Comparison of ENCODE assay signal across 8 mouse cellular contexts in genomic region chr3:89872209-89872608, GRCm38 (mm10). TPM values are rescaled to one million over a fixed set of nuclear protein-coding genes. Genes with fewer than 3 reads are reported as not detected.
A peak's percentile ranks its signal among the peaks of the same experiment; 100 is the strongest.
DNase-seq lines count a peak whose midpoint lies in the region; ATAC-seq lines count a peak whose summit lies in the region.

No protein-coding gene starts in this region.

- no peaks in the 10 kb centered on the region for H3K36me3 ChIP-seq in kidney, embryonic 14.5 days (ENCODE audit: control insufficient read depth, insufficient read depth, low read length)
- no peaks in the 10 kb centered on the region for H3K36me3 ChIP-seq in forebrain, embryonic 10.5 days (replicated peaks)

- ATAC-seq in kidney, embryonic 14.5 days (ENCODE audit: low FRiP score, low TSS enrichment) = peak; percentile 24; the same call in 1 of the 2 replicates
- ATAC-seq in megakaryocyte, adult 5-6 weeks (ENCODE audit: poor library complexity, severe bottlenecking) = peak; percentile 60

- H3K4me2 ChIP-seq in kidney, embryonic 14.5 days (replicated peaks; ENCODE audit: low read depth, low read length) = no peak overlapping the region

- no peak overlapping the region for H3K27ac ChIP-seq in kidney, embryonic 14.5 days (ENCODE audit: low read depth, low read length)
- H3K27ac ChIP-seq in forebrain, embryonic 10.5 days = no peak overlapping the region

- no peak overlapping the region for H3K4me3 ChIP-seq in kidney, embryonic 14.5 days (ENCODE audit: low read length)
- H3K4me3 ChIP-seq in forebrain, embryonic 10.5 days = no peak overlapping the region

- no peaks in the 10 kb centered on the region for H3K27me3 ChIP-seq in kidney, embryonic 14.5 days (ENCODE audit: control insufficient read depth, insufficient read depth, low read length)
- H3K27me3 ChIP-seq in forebrain, embryonic 10.5 days (ENCODE audit: poor library complexity, severe bottlenecking) = peaks cover 41% of the 10 kb centered on the region

- peaks cover 10% of the 10 kb centered on the region; the same call in 1 of the 2 replicates for H3K4me1 ChIP-seq in kidney, embryonic 14.5 days (ENCODE audit: control insufficient read depth, insufficient read depth, low read length)
- peaks cover 24% of the 10 kb centered on the region for H3K4me1 ChIP-seq in forebrain, embryonic 10.5 days

- intact Hi-C loops in gastrocnemius, postnatal 36 days (cut with DNase I) = no loop called here

- DNase-seq in spleen, adult 12 weeks (ENCODE audit: low spot score) = peak; percentile 46
- DNase-seq in spleen, postnatal 14 days (ENCODE audit: low spot score in 2 of 2) = no peak
- no peak for DNase-seq in forebrain, embryonic 10.5 days (ENCODE audit: extremely low spot score, low spot score)
- DNase-seq in gastrocnemius, postnatal 36 days = no peak
- no peak for DNase-seq in layer of hippocampus, adult 8-10 months (ENCODE audit: low spot score in 2 of 2)
- DNase-seq in cerebellum, adult 11-12 months = no peak

- no peaks in the 10 kb centered on the region; the same call in 1 of the 2 replicates for H3K9me3 ChIP-seq in kidney, embryonic 14.5 days (ENCODE audit: control insufficient read depth, low read length)
- H3K9me3 ChIP-seq in forebrain, embryonic 10.5 days = peaks cover 5% of the 10 kb centered on the region; the same call in 1 of the 2 replicates

- WGBS in kidney, embryonic 14.5 days = 64% methylated on average over 7 of the region's 7 CpGs
- WGBS in forebrain, embryonic 10.5 days = 93% methylated on average over 7 of the region's 7 CpGs

- no peak overlapping the region for H3K9ac ChIP-seq in kidney, embryonic 14.5 days (ENCODE audit: low read depth, low read length)

RNA-seq across cellular contexts. Expression of gene Il6ra, which starts 40.8 kb away (rescaled TPM):
- polyA plus RNA-seq in kidney, embryonic 14.5 days (2014; fragmentation: Nextera tagmentation; extraction: Ambion mirVana) = 0.55 and 1.1 TPM in 2 replicates
- 147 and 166 TPM in 2 replicates for total RNA-seq in megakaryocyte, adult 5-6 weeks (2015)
- 63.8 and 71.2 TPM in 2 replicates for total RNA-seq in megakaryocyte, adult 5-6 weeks (2017)
- 0.35 and 0.50 TPM in 2 replicates for polyA plus RNA-seq in forebrain, embryonic 10.5 days (2016; fragmentation: Nextera tagmentation; extraction: Ambion mirVana)
- 1 to 10 TPM; 4.4 to 4.8 TPM for total RNA-seq in gastrocnemius, postnatal 36 days (2021)
- 1 to 10 TPM; 6.6 to 9.4 (median 8.1) TPM for total RNA-seq in layer of hippocampus, adult 8-10 months (2022)

RNA-seq across cellular contexts. Expression of gene She, which starts 41.0 kb away (rescaled TPM):
- 5.4 and 8.2 TPM in 2 replicates for polyA plus RNA-seq in kidney, embryonic 14.5 days (2014; fragmentation: Nextera tagmentation; extraction: Ambion mirVana)
- not detected in 2 replicates for total RNA-seq in megakaryocyte, adult 5-6 weeks (2015)
- not detected in 2 replicates for total RNA-seq in megakaryocyte, adult 5-6 weeks (2017)
- 2.3 TPM in 2 replicates for polyA plus RNA-seq in forebrain, embryonic 10.5 days (2016; fragmentation: Nextera tagmentation; extraction: Ambion mirVana)
- total RNA-seq in gastrocnemius, postnatal 36 days (2021) = 1 to 10 TPM; 3.7 to 4.6 TPM
- 1 to 10 TPM; 2.9 to 5.3 (median 3.6) TPM for total RNA-seq in layer of hippocampus, adult 8-10 months (2022)

Comparison
In these comparisons a context has a peak if more than half of its experiments do, and no peak if none do; other contexts are left out.
1. RNA of gene Il6ra, which starts 40.8 kb away (total RNA-seq): 63.8 to 166 TPM in megakaryocyte, adult 5-6 weeks; 6.6 to 9.4 TPM in layer of hippocampus, adult 8-10 months and 4.4 to 4.8 TPM in gastrocnemius, postnatal 36 days; every median in the first group is over 4 times any median in the second.